Mouse (Mus musculus): ENCODE results near the gene Serpinb6b.
A peak's percentile ranks its signal among the peaks of the same experiment; 100 is the strongest.
"Not testable (repeated sequence)": the region's sequence is repeated elsewhere in the genome, so short reads cannot be mapped to it uniquely, and the experiment has no call there.

Serpinb6b gene

DNA sequence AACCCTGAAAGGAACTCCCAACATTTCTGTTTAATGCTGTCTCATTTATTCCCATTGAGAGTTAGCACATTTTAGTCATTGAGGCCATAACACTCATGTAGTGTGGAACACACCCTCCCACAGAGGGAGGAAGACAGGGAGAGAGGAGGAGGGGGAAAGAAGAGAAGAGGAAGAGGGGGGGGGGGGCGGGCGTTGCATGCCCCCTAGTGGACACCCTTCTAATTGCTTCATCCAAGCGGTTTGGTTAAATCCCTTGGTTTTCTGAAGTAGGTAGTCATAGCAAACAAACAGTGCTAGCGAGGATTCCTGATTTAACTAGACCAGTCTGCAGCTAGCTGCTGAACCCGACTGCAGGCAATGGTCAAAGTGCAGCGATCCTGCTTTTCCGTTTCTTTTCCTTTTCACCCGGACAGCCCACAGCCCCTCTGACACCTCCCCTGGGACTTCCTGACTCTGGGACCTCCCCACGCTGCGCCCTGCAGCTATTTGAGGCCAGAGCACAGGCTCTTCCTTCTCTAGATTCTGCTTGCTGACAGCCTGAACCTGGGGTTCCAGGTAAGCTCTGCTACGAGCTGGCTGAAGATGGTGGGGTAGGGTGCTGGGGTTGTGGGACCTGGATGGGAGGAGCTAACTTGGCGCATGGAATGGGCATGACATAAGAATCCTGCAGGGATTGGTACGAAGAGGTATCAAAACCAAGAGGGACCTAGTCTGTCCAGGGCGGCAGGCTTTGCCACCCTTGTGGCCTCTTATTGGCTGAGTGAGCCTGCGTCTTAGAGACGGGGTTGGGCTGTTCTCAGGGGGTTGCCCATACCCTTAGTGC lies at the start of gene Serpinb6b:
Gene Serpinb6b (plus strand): TSS at position 221 of the 823 bp plus-strand sequence.
- no peak for DNase-seq (ENCODE audit: low read depth)

- no peak for DNase-seq (ENCODE audit: low read depth)
Observed at GRCm38 (mm10) chr13:32922622-32923021, 42.4 kb upstream of the Serpinb6b start.

DNA sequence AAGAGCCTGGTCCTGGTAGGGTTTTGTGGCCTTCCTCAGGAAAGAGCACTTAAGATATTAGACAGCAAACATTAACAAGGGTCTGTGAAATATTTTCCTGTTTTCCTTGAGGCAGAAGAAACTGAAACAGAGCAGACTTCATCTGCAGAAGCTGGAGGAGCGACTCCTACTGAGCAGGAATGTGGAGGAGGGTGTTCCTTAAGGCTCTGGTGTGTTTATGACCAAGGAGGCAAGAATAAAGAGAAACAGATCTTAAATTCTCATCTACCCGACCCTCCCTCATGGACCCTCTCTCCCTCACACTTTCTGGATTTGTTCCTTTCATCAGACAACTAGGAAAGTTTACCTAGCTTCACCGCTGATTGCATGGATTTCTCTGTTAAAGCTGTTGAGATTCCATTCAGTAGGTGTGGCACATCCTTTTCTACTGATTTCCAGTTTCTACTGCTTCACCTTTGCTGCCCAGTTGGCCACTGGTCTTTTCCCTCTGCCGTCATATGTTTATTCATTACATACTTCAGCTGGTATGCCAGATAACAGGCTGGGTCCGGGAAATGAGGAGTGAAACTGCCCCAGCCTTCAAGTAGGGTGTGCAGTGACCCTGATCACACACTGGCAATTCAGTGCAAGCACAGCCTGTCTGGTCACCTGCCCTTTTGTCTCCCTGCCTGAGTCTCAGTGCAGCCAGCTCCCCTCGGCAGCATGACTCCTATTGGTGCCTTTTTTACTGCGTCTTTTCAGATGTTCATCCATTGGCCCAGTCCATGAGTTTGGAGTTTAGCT lies 40.2 kb upstream of the Serpinb6b start:
- DNase-seq (ENCODE audit: low read depth) = no peak

GRCm38 (mm10) chr13:32926661-32927060 lies 38.3 kb upstream of the Serpinb6b start:
- DNase-seq (ENCODE audit: low read depth) = no peak

DNA sequence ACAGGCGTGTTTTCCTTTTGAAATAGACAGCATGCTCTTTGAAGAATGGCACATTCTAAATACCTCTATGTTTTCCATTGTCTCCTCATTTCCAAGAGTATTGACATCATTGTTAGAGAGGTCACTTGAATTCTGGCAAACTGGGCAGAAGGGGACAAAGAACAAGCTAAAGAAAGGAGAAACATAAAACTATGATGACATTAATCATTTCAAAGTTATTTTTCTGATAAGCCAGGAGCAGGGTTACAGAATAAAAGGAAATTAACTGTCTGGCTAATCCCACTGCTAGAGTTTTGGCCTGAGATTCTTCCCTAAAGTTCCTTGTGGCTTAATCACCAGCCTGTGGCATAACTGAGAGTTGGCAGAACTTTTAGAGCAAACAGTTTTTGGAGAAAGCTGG lies 37.8 kb upstream of the Serpinb6b start:
- no peak for DNase-seq (ENCODE audit: low read depth)

DNA sequence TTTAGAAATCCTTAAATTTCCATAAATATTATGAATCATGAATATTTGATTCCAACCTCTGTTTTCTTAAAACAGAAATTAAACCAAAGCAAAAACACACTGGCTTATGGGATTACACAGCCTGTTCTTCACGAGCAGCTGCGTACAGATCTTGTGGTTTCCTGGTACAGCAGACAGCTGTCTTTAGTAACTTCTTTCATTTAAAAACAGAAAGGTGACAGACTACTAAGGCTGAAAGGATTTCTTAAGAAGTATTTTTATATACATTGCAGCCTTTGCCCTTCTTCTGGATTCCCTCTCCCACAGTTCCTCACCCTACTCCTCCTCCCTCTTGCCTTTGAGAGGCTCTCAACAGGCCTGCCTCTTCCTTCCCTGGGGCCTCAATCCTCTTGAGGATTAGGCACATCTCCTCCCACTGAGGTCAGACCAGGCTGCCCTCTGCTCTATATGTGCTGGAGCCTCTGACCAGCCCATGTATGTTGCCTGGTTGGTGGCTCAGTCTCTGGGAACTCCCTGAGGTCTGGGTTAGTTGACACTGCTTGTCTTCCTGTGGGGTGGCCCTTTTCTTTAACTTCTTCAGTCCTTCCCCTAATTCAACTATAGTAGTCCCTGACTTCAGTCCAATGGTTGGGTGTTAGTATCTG lies 35.8 kb upstream of the Serpinb6b start:
- no peak for DNase-seq (ENCODE audit: low read depth)

DNA sequence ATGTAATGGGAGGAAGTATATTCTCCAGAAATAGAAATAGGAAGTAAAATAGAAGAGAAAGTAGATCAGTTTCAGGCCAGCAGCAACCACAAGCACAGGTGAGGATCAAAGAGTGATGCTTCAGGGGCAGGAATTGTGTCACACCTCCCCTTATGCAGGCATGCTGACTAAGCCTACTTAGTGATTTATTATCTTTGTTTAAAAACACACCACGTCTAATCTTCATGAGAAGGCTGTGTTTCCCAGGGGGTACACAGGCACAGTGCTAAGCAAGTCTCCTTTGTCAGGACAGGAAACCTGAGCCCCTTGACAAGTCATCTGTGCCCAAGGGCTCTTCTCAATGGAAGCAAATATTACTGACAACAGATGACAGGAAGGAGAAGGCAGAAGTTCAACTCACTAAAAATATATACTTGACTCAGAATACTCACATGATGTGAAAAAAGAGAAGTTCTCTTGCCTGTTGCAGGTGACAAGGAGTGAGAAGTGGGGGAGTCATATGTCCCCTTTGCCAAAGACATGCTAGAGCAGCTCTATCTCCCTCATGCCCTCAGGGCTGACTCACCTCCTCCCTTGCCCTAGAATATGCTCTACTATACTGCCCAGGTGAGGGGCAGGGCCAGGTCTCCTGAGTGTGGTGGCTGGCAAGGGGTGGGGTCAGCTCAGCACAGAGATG lies 30.2 kb upstream of the Serpinb6b start:
- no peak for DNase-seq (ENCODE audit: low read depth)

DNA sequence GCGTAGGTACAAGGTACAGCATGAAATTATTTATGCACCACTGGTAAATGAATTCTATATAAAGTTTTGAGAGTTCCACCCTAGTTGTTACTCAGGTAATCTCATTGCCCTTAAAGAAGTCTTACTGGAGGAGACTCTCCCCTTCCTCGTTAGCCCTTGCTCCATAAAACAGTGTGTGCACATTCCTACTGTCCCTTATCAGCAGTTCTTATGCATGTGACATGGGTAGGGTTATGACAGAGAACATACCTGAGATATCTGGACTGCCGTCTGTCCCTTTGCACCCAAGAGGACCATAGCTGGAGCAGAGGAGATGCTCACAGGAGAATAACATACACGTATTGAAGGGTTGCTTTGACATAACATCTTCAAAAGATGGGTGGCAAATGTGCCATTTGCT lies 26.7 kb upstream of the Serpinb6b start:
- DNase-seq (ENCODE audit: low read depth) = not testable (repeated sequence)

GRCm38 (mm10) chr13:32939191-32939590 lies 25.8 kb upstream of the Serpinb6b start:
- not testable (repeated sequence) for DNase-seq (ENCODE audit: low read depth)

DNA sequence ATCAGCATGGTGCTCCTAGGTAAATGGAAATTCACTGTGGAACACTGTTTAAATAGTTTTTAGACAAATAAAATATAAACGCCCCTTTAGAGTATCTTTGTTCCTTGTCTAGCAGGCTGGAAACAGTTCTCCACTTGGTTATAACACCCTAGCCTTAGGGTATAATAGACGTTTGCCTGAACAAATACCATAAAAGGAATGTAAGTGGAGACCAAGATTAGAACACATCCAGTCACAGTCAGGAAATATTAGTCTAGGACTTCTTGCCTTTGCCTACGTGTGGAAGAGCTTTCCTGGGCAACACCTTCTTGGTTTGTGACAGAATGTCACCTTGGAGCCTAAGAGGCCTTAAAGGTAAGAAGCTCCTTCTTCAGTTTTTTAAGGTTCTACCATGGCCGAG lies 8.5 kb upstream of the Serpinb6b start:
- no peak for DNase-seq (ENCODE audit: low read depth)

GRCm38 (mm10) chr13:32957917-32958316 lies 7.1 kb upstream of the Serpinb6b start:
- no peak for DNase-seq (ENCODE audit: low read depth)

DNA sequence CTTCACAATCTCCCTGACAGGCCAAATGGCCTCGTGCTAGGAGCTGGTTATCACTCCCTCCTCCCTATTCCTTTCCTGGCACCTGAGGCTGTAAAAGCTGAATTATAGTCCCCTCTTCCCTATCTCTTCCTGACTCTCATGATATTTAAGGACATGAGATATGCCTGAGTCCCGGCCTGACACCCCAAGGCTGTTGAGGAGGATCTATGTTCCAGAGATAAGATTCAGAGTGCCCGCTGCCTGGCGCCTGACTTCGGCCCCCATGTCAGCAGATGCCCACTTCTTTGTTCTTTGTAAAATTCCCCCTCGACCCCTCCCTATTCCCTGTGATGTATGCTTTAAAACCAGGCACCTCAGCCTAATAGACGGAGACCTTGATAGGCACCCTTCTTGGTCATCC lies 6.5 kb upstream of the Serpinb6b start:
- not testable (repeated sequence) for DNase-seq (ENCODE audit: low read depth)

GRCm38 (mm10) chr13:32963990-32964753 lies 837 bp upstream of the Serpinb6b start:
- no peak for DNase-seq (ENCODE audit: low read depth)

DNA sequence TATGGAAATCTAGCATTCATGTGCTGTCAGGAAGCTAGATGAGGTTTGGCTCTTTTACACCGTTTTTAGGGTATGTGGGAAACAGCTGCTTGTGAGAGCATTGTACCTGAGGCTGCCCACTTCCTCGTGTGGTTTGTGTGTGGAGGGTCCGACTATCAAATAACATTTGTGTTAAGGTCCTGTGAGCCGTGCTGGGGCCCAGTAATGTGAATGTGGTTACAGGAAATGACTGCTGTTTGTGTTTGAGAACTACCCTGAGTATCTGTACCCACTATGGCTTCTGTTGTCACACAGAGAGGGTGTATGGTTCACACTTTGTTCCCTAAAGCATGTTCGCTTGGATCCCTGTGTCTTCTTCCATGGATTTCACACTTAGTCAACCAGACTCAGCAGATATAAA lies 1.1 kb downstream of the Serpinb6b start:
- no peak for DNase-seq (ENCODE audit: low read depth)

DNA sequence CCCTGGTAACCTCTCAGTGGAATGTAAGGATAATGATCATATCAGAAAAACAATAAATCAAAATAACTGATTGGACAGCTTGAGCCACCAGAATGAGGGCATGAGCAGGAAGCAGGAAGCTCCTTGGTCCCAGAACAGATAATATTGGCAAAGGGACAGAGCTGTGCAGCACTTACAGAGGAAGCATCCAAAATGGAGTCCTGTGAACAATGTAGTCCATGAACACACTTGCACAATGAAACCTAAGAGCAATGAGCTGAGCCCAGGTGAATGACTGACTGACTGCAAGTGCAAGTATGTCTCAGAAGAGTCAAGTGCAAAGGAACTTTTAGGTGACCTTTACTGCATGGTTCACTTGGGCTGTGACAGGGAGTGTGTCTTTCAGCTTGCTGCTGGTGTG lies 2.2 kb downstream of the Serpinb6b start:
- no peak for DNase-seq (ENCODE audit: low read depth)

- DNase-seq (ENCODE audit: low read depth) = peak; percentile 80
Observed at GRCm38 (mm10) chr13:32968353-32968984, 3.5 kb downstream of the Serpinb6b start.

DNA sequence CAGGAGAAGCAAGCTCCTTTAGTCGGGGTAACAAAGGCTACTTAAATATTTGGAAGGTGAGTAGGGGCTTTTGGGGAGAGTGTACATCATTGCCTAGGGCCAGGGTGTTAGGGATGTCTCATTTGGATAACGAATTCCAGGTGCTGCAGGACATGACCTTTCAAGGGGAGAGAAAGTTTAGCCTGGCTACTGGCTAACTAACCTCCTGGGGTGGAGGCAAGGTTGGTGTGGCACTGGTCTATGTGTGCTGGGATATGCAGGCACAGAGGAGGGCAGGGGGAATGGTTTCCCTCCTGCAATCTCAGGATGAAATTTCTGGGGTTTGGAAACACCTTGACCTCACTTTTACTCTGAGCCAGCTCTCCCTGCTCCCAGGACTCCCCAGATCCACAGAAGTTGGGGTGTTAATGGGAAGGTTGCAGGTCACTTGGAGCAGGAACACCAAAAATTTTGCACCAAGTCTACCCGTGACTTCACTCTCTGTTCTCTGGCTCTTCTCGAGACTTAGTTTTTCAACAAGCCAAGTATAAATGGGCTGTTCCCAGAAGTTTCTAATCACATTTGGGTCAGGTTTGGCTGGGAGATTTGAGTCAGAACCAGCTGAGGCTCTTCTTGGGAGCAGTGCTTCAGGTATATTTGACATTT lies 4.1 kb downstream of the Serpinb6b start:
- DNase-seq (ENCODE audit: low read depth) = no peak

DNA sequence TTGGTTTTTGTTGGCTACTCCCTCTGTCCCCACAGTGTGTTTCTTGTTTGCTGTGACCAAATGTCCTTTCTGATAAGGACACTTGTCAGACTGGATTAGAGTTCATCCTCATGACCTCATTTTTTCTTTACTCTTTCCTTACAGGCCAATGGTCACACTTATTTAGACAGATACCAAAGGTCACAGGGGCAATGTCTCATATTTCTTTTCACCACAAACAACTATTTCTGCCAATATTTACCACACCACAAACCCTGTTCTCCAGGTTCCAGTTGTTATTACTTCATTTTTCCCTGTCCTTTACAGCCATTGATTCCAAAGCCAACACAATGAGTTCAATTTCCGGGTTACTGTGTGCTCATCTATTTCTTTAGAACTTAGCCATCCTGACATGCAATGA lies 4.6 kb downstream of the Serpinb6b start:
- no peak for DNase-seq (ENCODE audit: low read depth)

GRCm38 (mm10) chr13:32970776-32971175 lies 5.8 kb downstream of the Serpinb6b start:
- DNase-seq (ENCODE audit: low read depth) = no peak

DNA sequence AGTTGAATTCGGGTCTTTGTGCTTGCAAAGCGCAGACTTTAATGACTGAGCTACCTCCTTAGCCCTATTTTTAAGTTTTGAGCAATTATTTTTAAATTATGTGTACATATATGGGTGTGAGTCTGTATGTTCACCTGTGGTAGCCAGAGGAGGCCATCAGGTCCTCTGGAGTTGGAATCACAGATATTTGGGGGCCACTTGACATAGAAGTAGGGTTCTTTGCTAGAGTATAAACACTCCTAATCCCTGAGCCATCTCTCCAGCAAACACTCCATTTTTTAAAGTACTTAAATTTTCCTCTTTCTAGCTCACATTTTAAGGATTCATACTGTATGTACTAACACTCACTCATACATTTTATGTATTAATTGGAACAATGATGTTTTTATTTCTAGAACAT lies 9.3 kb downstream of the Serpinb6b start:
- DNase-seq (ENCODE audit: low read depth) = no peak
